Mouse (Mus musculus) B cell, adult 2 months (primary cell): Measurements from ENCODE around the gene Erc2.
"Not testable (repeated sequence)": the region's sequence is repeated elsewhere in the genome, so short reads cannot be mapped to it uniquely, and the experiment has no call there.

Experiments
- DNase-seq, 2 experiments: peaks; one replicate each; pipeline ENCODE4 v3.0.0; 2022

The Erc2 gene

GRCm38 (mm10) chr14:27837601-27838105 is 215.4 kb downstream of the Erc2 start:
- no peak for DNase-seq

DNA sequence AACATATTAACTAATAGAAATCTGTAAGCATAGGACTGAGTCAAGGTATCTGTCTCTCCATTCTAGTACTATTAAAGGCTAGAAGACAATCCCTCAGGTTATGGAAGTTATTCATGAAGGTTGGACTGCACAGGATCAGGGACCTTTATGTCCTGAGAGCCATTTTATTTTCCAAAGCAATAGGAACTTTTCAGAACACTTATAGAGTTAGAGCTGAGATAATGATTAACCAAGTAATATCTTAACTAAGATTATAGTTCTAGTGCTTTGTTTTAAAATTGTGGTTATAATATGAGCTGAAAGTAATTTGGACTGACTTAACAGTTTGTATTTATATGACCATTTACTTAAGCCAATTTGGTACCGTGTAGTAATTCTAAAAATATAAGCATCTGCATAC is 217.9 kb downstream of the Erc2 start:
- DNase-seq = no peak

DNA sequence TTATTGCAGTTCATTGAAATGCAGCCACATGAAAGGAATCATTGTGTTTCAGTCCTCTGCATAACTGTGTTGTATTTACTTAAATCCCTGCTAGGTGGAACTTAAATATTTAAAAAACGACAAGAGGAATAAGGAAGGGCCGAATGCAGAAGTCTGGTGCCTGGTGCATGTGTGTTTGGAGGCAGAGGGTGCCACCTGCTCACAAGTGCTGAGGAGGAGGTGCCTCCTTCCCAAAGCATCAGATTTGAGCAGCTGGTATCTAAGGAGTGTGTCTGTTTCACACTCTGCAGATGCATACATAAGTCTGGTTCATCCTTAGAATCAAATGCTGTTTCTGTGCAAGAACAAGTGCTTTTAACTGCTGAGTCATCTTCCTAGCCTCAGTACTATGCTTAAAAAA is 224.6 kb downstream of the Erc2 start:
- DNase-seq = no peak

- no peak for DNase-seq
Measured at GRCm38 (mm10) chr14:27847291-27847690, 225.1 kb downstream of the Erc2 start.

DNA sequence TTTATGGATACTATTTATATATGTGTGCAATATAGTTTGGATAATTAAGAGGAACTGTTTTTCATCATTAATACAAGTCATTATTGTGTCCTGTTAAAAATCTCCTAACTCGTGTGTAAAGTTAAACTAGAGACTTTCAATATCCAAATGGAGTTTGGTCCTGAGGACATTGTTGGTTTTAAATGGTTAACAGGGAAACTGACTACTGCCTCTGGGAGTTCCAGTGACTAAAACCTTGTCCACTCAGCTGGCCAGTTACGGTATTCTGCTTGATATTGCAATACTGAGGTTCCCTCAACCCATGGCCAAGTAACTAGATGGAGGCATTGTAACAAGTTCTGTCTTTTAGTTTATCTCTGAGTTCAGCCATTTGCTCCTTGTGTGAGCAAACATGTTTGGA is 229.0 kb downstream of the Erc2 start:
- DNase-seq = no peak

GRCm38 (mm10) chr14:27852606-27853005 is 230.4 kb downstream of the Erc2 start:
- no peak for DNase-seq

- no peak for DNase-seq
Measured at GRCm38 (mm10) chr14:27860371-27861046, 238.3 kb downstream of the Erc2 start.

DNA sequence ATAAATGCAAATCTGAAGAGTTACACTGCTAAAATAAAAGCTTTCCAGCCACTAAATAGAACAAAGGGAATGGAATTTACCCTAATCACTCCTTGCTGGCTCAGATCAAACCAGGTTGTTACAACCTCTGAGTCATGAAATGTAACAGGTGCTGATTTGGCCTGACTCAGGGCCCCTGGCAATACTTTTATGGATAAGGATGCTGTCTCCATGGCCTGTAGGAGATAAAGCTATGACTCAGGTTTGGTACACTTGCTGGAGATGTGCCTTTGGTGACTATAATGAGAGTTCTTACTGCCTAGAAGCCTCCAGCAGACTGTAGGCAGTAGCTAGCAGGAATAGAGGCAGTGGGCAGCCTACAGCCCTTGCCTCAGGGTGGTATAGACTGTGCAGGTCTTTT is 240.1 kb downstream of the Erc2 start:
- no peak for DNase-seq

- no peak for DNase-seq
Measured at GRCm38 (mm10) chr14:27867386-27867785, 245.2 kb downstream of the Erc2 start.

- DNase-seq = no peak
Measured at GRCm38 (mm10) chr14:27873619-27874018, 251.4 kb downstream of the Erc2 start.

- no peak for DNase-seq
Measured at GRCm38 (mm10) chr14:27875991-27876411, 253.8 kb downstream of the Erc2 start.

DNA sequence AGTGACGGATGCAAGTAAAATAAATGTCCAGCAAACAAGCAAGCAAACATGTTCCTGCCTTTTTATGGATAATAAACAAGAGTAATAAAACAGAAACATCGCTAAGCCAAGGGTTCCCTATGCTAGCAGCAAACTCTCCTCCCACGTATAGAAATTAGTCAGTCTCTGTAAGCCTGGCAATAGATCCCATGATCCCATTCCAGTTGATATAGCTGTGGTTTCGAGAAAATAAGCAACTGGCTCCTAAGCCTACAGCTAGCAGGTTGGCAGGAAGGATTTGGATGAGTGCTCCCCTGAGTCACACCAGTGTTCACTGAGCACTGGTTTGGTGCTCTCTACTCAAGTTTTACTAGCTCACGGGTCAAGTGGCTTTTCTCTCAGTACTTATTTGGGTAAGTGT is 259.7 kb downstream of the Erc2 start:
- DNase-seq = no peak

DNA sequence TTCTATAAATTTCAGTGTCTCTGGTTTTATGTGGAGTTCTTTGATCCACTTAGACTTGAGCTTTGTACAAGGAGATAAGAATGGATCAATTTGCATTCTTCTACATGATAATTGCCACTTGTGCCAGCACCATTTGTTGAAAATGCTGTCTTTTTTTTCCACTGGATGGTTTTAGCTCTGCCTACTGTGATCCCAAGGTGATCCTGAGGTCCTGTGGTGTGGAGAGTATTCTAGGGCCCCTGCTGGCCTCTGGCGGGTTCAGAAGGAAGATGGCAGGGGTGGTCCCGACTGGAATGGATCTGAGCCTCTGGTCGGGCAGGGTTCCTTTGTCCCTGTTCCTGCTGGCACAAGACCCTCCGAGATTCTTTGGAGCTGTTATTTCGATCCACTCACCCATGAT is 264.1 kb downstream of the Erc2 start:
- not testable (repeated sequence) for DNase-seq

DNA sequence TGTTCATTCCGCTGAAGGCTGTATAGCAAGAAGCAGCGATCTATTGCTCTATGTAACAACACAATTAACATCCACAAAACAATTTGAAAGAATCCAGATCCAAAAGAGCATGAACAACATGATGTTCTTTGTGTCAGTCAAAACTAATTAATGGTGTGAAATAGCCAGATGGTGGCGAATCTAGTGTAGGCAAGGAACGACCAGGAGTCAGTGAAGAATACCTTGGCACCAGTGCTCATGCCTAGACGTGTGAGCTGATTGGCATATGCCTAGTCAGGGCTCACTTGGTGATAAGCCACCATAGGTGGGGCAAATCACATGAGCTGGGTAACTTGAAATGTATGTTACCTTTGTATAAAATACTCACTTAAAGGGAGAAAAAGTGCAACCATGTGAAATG is 265.3 kb downstream of the Erc2 start:
- DNase-seq = no peak

DNA sequence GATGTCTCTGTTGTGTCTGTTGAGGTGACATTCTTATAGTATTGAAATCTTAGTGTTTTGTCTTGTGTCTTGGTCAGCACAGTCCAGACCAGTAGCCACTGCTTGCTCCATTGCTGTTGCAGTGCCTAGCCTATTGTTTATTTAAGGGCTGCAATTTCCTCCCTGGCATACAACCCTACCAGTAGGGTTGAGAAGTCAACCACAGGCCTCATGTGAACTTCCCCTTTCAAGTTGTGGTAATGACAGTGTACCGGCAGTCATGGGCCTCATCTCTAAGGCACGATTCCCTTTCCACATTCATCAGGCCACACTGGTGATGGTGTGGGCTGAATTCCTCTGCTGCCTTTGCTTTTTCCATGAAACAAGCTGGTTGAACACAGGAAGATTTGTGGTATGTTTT is 267.4 kb downstream of the Erc2 start:
- no peak for DNase-seq

GRCm38 (mm10) chr14:27892416-27892815 is 270.2 kb downstream of the Erc2 start:
- no peak for DNase-seq

DNA sequence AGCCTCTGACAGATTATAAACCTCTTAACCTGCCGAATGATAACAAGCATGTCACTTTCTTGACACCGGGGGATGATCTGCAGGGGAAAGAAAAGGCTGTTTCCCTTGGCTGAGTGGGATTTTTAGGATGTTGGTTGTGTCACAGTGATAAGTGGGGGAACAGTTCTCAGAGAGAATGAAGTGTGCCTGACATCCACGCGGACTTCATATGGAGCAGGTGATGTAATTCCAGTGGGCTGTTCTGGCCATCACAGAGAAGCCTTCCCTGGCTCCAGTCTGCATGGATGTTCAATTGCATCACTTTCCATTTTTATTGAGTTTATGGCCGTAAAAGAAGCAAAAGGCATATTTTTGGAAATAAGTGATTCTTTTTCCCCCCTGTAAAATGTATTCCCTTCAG is 279.5 kb downstream of the Erc2 start:
- DNase-seq = no peak

DNA sequence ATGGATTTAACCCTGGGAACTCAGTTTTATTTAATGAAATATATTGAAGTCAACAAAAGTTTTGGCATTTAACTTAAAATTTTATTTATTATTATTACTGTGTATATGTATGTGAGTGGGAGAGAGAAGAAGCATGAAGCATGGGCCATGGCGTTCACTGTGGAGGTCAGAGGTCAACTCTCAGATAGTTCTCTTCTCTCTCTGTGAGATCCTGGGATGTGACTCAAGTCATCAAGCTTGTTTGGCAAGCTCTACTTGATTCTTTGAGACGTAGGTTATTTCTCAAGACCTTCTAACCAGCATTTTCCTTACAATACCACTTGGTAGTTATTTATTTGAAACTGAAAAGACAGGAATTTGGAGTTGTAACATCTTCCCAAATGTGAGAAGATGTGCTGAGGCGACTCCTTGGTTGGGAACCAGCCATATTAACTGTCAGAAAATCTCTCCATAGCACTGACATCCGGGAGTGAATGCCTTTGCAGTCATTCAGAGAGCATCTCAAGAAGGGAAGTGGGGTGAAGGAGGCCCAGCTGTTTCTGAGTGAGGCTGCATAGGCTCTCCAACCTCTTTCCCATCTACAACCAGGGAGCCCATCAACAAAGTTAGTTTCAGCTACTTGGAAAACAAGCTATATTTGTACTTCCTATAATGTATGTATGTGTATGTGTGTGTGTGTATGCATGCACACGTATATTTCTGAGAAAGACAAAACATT is 299.6 kb downstream of the Erc2 start:
- DNase-seq = no peak

- no peak for DNase-seq
Measured at GRCm38 (mm10) chr14:27927369-27927768, 305.1 kb downstream of the Erc2 start.

DNA sequence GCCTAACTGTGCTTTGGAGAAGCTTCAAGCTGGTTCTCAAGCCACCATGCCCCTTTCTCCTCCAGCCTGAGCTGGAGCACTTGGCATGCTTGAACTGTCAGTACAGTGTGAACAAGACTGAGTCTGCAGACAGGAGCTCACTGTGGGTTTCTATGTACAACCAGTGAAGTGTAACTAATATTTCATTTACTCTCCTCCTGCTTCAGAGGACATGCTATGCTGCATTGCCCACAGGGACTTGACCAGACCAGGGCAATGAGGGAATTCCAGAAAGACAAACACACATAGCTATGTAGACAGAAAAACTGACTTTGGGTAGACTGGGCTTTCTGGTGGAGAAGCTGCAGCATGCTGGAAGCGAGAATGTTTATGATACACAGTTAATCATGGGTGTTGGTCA is 311.3 kb downstream of the Erc2 start:
- DNase-seq = no peak

DNA sequence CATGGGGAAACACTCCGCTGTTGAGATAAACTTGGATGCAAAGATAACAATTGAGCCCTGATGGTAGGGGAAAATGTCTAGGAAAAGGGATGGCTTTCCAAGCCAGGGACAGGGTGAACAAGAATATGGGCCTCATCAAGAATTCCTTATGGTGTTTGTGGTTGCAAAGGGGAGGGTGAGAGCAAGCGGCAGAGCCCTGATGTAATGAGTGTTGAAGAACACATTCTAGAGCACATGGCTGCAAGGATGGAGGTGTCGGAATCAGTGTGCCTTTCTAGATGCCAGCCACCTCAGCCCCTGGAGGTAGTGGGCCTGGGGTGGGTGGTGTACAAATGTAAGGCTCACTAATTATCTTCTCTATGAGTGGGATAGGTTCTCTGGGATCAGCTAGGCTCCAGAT is 313.5 kb downstream of the Erc2 start:
- DNase-seq = no peak

DNA sequence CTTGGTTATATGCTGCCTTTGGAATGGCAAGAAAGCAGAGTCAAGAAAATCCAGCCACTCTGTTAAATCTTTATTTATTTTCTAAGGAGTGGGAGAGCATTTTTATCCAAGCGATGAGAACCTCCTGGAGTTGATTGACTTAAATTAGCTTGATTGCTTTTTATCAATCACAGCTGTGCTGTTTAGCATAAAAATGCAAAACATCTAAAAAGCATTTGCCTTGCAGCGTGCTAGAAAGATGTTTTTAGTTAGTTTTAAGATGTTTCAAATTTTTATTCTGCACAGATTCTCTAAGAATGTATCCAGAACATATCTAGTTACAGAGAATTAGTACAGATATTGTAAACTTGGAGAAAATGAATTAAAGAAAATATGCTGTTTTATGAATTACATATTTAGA is 315.7 kb downstream of the Erc2 start:
- no peak for DNase-seq

- DNase-seq = no peak
Measured at GRCm38 (mm10) chr14:27945276-27945675, 323.0 kb downstream of the Erc2 start.

DNA sequence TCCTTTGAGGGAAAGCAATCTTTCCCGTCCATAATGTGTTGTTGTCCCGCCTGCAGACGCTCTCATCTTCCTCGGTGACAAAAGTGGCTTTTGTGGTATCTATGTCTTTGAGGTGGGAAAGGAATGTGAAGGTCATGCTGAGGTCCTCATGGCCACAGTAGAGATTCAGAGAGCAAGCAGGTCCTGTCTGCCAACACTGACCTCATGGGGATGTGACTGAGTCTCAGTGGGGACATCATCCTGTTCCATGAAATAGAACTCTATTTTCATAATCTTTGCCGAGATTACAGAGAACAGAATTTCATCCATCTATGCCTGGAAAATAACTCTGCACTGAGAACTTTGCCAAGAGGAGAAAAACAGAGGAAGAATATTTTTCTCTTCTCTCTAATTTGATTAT is 324.0 kb downstream of the Erc2 start:
- DNase-seq = no peak

DNA sequence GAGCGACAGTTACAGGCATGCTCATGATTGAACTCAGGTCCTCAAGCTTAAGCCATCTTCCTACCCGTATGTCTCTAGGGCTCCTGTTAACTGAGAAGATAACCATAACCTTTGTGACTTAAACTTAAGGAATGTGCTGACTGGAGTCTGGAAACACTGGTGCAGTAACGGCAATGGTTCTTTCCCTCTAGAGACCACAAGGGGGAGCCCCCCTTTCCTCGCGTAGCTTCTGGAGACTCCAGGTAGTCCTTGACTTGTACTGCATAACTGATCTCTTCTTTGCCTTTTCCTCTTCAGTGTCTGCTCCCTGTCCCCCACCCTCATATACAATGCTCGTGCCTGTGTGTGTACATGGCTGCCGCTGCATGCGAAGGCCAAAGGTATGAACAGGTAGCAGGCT is 326.2 kb downstream of the Erc2 start:
- no peak for DNase-seq
